Mouse (Mus musculus) CD8-positive naive resting alpha-beta T cell, adult 2 months (primary cell): ENCODE results near the gene Uqcrq.

ENCODE experiments used
- DNase-seq, 2 experiments: peaks; one replicate each; pipeline ENCODE4 v3.0.0; 2022; ENCODE audit warnings: low read depth in 2 of 2, low spot score in 2 of 2

Gene Uqcrq

DNA sequence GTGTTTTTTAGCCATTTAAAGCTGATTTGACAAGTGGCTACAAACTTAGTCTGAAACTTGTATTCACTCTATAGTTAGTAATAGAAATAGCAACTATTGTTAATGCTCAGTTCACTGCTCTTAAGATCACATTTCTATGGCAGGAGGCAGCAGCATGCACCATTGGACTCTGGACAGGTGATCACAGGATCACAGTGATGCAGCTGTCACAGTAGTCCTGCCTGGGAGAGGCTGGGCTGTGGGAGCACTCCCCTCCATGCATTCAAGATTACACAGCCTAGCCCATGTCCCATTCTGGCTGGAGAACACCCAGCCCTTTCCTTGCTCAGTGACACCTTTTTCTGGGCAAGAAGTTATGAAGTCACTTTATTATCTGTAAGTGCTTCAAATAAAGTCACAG is 12.6 kb downstream of the Uqcrq start:
- DNase-seq: no peak

DNA sequence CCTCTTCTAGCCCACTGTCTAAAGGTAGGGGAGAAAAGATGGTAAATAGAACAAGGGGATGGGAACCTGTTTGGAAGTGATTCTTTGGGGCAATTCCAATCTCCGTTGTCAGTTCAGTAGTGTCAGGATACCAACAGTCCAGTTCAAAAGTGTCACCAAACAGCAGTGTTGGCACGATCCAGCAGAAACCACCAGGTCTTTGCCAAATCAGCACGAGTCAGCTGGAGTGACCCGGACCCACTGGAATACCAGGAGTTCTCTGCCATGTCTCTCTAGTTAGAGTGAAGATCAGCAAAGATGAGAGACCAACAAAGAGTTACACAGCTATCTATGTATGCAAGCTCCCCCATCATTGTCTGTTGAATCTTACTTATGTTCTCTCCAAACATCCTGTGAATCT is 16.8 kb downstream of the Uqcrq start:
- no peak for DNase-seq

DNA sequence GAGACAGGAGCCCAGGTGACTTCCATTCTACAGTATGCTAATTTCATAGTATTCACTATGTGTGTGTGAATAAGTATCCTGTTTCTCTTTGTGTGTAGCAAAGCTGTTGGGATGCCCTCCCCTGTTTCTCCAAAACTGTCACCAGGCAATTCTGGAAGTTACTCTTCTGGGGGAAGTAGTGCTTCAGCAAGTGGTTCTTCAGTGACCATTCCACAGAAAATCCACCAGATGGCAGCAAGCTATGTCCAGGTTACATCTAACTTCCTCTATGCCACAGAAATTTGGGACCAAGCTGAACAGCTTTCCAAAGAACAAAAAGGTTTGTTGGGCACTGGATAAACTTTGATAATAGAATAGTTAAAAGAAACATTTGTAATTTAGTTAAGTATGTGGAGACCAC is 18.9 kb downstream of the Uqcrq start:
- DNase-seq: no peak

DNA sequence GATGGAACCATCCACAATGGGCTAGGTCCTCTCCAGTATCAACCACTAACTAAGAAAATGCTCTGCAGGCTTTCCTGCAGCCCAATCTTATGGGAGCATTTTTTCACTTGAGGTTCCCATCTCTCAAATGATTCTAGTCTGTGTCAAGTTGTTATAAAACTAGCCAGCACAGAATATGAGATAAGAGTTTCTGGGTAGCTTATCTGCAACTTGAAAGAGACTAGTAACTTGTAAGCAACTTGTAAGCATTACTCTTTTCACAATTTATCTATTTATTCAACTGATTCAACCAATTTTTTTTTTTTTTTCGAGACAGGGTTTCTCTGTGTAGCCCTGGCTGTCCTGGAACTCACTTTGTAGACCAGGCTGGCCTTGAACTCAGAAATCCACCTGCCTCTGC is 27.0 kb downstream of the Uqcrq start:
- no peak for DNase-seq

DNA sequence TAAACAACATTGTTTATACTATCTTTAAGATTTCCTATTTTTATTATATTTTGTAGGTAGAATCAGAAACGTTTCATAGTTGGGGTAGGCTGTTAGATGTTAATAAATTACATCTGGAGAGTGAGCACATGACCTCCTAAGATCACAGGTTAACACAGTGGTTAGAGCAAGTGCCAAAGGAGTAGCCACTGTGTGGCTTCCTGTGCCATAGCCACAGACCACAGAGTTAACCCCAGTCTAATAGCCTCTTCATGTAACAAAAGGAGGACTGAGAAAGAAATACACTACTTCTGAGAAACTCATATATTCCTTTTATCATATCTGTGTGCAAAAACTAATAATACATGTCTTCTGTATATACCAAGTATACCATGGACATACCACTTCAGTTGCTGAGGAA is 36.8 kb downstream of the Uqcrq start:
- no peak for DNase-seq

DNA sequence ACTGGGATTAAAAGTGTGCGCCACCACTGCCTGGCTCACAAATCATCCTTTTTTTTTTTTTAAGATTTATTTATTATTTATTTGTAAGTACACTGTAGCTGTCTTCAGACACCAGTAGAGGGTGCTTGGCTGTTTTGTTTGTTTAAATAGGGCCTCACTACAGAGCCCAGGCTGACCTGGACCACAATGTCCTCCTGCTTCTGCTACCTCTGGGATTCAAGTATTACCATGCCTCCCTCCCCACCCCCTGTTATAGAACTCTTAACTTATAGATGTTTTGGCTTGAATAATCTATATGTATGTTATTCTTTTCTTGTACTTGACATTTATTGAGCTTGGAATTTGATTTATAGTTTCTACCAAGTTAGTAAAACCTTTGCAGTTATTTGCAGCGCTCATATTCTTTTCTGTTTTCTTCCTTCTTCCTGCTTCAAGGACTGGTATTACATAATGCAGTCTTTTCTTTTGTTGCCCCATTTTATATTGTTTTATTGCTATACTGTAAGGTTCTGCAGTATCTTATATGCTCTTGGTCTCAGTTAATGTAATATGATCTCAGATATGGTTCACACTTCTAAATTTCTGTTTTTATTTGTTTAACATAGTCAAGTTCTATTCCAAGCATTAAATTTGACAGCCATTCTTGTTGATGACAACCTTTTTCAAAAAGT is 46.7 kb downstream of the Uqcrq start:
- DNase-seq: no peak

DNA sequence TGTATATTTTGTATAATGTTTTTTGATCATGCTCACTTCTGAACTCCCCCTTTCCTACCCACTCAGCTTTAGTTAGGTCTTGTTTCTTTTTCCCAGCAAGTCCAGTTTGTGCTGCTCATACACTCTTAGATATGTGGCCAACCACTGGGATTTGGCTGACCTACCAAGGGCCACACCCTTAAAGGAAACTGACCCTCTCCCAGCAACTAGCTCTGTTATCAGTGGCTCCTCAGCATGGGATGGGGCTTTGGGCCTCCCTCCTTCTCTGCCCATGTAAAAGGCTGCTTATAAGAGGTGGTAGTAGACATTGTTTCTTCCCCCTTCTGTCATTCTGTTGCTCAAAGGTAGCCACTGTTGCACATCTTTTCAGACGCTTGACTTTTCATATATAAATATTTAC is 51.7 kb downstream of the Uqcrq start:
- no peak for DNase-seq
